Mouse (Mus musculus) hematopoietic stem cell, adult 5-6 weeks (primary cell): ENCODE data around the gene Grin2b. TPM values are rescaled to one million over a fixed set of nuclear protein-coding genes. Genes with fewer than 3 reads are reported as not detected.

Source experiments
- ATAC-seq, 2 experiments: fragments of 125-278 bp in 1 of 2; replicated peaks in 1 of 2; 2 replicates each; pipeline ENCODE4 v1.8.0; 2016 to 2017; ENCODE audit warnings: inconsistent platforms in 2 of 2, mild to moderate bottlenecking in 2 of 2, moderate number of reproducible peaks in 2 of 2, low read depth in 1 of 2, moderate TSS enrichment in 1 of 2; ENCODE audit not compliant: low FRiP score in 2 of 2, poor library complexity in 2 of 2, severe bottlenecking in 2 of 2, insufficient read depth in 1 of 2, low TSS enrichment in 1 of 2
- total RNA-seq: library from RNA; stranded (forward); fragments of 172-1452, 232-1000 nt; gene quantifications from 2 replicates; pipeline ENCODE4 v1.2.3, GENCODE M21; 2017

Gene Grin2b
- total RNA-seq, 1 experiment from 2014 or later: not detected

DNA sequence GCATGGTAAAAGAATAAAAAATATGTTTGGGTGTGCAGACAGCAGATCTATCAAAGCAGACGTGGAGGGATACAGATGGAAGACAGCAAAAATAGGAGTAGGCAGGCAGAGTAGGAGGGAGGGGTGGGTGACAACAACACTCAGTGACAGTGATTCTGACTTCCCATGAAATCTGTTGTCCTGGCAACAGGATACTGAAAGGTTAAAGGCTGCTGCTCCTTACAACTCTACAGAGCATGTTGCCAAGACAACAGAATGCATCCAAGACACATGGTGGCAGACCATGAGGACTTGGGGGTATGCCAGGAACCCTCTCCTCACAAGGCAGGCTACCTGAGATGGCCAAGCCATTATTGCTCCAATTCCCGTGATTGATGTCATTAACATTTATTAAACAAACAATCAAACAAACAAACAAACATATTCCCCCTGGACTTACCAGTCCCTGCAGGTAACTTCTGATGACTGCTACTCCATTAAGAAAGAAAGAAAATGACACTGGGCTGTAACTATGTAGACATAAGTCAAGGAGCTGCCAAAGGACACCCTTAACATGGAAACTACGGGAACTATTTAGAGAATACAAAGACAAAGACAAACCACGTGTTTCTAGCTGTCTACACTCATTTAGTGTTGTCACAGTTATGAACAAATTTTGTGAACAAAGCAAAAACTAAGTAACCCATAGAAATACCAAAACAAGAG is 143.9 kb downstream of the Grin2b start:
- ATAC-seq: no peak

DNA sequence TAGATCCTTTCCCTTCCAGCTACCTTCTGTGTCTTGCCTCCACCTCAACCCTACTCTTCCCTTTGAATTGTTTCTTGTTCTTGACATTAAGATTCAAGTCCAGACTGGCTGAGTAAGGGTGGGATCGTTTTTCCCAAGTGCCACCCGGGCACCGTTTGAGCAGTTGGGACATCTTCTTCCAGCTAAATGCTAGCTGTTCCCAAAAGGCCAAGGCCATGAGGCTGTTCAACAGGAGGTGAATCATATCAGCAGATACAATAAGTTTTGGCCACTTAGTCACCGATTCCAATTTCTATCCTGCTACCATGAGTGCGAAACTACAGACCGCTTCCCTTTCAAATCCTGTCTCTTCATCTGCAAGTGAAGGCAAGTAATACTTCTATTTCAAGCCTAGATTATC is 146.4 kb downstream of the Grin2b start:
- ATAC-seq: no peak

DNA sequence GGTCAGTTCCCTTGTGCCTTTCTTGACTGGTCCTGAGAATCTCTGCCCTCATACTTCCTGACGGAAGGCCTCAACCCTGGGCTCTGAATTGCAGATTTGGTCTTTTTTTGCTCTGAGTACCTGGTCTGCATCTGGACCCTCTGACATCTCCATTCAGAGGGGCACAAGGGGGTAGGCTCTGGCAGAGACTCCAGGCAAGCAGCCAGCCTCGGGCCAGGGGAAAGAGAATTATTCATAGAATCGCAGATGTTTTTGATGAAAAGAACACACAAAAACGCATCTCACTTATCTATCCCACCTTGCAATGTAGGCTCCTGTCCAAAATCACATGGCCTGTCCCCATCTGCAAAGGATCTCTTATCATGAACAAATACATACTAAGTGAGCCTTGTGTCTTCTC is 147.5 kb downstream of the Grin2b start:
- ATAC-seq: no peak

DNA sequence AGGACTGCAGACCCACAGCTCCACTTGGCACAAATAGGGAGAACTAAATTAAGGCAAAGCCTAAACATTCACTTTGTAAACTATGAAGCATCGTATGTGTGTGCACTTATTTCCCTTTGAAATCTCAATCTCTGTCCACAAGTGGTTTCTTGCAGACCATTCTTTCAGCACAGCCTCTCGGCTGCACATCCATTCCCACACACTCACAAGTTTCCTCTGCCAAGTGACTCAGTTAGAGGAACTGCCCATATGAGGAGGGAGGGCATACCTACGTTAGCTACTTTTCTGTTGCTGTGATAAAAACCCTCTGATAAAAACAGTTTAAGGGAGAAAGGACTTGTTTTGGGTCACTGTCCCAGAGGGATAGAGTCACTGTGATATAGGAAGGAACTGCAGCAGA is 152.9 kb downstream of the Grin2b start:
- peak in 1 of 2 experiments; percentile 46; a peak in 1 of 4 replicates for ATAC-seq

DNA sequence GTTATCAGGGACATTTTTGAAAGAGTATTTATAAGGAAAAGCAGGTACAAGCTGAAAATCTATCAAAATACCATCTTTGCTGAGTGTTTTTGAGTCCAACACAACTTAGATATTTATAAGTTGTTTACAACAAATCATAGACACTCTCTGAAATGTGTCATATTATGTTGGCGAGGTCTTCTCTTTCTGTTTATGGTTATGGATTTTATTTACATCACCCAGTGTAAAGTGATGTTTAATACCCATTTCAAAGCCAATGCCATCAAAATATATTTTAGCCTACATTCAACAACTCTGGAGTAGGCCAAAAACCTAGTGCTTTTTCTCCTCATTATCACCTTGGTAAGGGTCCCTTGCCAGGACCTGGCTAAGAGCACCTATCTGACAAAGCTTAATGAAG is 154.3 kb downstream of the Grin2b start:
- ATAC-seq: no peak

DNA sequence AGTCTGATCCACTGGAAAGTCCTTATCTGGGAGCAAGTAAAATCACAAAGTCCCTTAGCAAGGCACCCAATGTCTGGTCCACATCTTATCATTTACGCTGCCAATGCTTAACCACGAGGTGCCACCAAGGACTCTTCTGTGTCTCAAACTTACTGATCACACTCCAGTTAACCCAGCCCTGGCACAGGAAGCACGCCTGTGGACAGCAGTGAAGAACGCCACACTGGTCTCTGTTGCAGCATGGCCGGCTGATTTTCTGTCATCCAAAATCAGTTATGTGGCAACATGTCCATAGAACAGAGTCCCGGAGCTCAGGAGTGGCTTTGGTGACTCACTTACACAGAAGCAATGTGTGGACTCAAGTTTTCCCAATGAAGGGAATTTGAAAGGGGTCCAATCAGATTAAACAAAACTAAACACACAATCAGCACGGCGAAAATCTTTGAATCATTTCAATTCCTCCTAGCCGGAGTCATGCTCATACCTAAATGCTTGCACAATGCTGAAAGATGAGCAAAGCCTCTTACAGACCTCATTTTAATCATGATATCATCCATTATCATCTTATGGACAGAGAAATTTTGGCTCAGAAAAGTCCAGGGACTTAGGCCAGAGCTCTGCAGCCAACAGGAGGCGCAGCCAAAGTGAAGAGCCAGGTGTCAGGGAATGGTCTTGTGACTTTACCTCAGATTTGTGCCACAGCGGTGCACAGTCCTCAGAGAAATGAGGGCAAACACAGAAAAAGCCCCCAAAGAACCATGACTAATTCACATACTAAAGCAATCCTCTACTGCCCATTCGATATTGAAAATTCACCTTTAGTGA is 159.5 kb downstream of the Grin2b start:
- ATAC-seq: no peak

DNA sequence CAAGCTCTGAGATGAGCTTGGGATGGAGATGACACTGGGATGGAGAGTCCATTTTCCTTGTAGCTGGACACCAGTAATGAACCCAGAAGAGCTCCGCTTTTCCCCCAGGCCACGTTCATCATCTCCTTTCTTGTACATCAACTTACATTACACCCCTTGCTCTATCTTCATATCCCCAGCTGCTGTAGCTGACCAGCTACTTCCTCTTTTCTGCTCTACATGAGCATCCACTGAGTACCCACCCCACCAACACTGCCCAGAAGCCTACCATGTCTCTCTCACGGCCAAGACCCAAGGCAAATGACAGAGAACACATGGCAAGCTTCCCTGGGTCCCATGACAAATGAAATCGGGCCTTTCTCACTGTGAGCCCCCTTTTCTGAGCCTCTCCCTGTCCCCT is 161.8 kb downstream of the Grin2b start:
- ATAC-seq: peak; percentile 73 to 85

DNA sequence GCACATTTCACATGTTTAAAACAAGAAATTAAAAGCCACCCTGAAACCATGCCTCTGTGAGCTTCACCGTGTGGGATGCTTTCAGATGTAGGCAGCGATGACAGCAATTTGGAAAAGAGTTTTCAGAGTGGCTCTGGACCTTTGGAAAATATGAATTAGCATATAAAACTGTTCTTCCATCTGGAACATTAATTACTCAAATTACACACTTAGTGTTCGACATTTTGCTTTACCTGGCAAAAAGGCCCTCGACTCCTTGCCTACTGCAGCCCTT is 162.3 kb downstream of the Grin2b start:
- no peak for ATAC-seq

DNA sequence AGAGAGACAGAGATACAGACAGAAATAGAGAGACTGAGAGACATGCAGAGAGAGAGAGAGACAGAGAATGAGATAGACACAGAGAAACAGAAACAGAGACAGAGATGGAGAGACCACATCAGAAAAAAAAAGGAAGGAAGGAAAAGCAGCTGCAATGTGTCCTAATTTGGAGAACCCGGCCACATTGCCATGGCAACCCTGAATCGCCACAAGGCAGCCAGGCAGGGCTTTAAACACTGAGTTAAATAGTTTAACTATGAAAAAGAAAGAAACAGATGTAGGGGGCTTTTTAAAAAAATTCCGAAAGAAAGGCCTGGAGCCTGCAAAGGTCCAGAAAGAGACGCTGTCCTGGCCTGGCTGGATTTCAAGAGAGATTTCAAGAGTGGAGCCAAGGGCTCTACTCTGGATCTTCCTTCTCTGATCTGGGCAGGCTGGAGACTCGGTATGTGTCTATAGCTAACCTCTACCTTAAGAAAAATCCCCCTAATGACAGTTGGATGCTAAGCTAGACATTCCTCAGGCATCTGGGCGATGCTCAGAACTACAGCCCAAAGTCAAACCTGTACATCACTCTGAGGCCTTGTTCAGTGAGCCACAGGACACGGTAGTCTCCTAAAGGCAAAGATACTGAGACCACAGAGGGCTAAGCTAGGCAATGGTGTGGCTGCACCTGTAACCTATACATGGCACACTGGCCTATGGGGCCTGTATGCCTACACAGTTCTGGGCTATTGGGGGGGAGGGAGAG is 162.8 kb downstream of the Grin2b start:
- peak; percentile 65 to 77 for ATAC-seq

DNA sequence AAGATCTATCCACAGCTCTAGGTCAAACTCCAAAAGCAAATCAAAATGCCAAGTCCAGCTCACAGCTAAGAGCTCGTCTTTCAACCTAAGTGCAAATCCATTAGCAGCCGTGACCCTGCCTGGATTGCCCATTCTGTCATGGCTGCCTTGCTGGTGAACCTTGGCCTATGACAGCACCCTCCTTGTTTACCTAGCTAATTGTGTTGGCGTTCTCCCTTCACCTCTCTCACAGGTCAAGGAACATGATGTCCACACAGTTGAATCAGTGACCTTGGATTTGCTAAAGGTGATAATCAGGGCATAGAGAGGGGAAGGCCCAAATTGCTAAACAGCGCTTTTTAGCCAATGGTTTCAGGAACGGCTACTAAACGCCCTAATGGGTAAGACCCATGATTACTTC is 165.2 kb downstream of the Grin2b start:
- no peak for ATAC-seq

DNA sequence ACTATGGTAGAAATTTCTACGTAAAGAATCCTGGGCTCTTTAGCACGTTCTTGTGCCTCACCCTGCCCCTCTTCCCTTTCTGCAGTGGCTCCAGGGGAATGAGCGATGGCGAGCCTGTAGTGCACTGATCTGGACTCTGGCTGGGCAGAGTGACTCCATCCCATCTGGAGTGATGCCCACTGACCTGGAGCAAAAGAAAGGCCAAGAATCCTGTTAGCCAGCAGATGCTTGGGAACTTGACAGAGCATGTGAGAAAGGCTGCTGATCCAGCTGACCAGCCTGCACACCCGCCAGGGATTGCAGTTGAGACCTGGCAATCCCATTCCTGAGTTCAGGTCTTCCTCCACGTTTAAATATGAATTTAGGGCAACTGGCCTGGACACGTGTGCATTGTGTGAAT is 178.6 kb downstream of the Grin2b start:
- no peak for ATAC-seq

DNA sequence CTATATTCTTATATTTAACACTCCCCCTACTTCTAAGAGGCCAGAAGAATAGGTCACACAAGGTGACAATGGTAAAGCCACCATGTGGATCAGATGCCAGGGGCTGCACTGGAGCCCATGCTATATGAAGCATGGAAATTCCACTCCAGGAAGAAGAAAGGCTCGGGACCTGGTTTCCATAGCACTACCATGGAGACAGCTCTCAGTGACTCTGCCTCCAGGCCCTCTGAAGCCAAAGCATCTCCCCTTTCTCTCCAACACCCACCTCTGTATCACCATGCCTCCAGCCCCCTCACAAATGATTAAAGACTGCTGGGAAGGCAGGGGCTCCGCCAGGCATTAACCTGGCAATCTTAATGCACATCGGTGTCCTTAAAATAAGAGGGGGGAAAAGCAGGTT is 179.4 kb downstream of the Grin2b start:
- ATAC-seq: no peak

DNA sequence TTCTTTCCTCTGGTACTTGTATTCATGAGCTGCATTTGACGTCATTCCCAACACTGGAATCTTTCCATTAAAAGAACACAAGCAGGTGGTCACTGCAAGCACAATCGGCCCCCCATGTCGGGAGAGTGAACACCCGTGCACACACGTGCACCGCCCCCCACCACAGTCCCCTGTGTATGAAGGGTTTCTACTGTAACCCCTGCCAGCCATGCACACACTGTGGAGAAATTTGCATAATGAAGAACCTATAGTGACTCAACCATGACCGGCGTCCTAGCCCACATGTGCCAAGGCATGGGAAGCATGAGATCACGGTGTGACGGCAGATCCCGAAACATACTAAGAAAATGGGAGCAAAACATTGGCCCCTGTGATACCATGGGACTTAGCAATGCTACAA is 179.9 kb downstream of the Grin2b start:
- no peak for ATAC-seq

DNA sequence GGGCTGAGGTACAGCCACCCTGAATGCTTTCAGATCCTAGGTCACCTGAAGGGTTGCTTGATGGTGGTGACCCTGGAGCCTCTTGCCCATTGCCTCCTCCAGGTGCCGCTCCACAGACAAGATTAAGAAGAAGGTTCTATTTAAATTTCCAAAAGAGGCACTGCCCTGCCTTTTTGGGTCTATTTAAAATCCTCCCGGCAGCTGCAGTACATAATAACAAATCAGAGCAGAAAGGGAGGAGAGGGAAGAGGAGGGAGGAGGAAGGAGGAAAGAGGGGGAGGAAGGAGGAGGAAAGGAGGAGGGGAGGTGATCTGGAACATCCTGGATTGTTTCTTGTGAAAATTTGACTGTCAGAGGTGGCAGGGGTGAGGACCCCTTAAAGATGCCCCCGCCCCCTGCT is 197.2 kb downstream of the Grin2b start:
- ATAC-seq: no peak

DNA sequence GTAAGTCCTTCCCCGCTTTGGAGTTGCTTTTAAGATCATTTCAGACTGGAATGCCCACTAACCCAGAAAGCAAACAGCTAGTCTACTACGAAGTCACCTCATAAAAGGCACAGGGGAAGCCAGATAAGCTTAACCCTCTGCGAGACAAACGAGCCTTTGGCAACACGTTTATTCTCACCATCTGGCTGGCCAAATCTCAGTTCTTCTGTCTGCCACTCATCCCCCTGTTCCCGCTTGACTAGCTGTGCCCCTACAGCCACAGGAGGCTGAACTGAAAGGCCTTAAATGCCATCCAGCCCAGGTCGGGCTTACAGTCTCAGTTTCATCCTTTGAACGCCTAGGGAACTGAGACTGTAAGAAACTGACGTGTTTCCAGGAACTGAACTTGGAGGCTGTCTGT is 200.8 kb downstream of the Grin2b start:
- no peak for ATAC-seq

DNA sequence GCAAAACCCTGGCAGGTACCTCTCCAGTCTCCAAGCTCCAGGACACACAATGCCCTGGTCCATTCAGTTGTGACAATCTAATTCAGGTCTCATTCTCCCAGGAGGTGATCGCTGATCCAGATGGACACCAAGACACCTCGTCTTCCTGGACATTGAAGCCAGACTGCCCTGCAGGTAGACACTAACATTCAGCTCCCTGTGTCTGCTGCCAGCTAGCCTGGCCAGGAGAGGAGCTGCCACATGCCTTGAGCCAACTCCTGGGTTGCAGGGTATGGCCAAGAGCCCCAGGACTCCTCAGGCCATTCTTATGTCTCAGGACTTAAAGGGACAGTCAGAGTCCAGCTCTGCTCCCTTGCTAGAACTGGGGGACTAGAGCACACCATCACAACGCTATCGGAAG is 201.8 kb downstream of the Grin2b start:
- ATAC-seq: no peak

DNA sequence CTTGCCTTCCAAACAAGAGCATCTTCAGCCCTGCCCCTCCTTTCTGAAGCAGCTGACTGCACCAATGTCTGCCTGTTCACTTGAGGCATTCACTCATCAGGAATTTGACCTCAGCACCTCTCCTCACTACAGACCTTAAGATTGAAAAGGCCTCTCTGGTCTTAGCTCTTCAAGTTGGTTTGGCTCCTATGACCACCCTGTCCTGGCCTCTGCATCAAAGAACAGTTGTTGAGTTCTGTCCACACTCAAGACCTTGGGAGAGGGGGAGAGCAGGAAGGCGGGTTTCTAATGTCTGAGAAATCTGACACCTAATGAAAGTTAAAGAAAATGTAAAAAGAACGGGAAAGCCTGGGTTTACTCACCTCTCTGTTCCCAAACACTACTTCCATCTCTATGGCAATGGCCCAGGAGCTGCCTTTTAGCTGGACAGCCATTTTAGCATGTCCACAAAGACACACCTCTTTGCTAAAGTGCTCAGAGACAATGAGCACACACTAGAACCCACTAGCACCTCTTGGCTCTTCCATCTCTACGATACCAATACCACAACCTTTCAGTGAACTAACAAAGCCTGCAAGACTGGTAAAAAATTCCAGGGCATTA is 202.5 kb downstream of the Grin2b start:
- ATAC-seq: no peak

DNA sequence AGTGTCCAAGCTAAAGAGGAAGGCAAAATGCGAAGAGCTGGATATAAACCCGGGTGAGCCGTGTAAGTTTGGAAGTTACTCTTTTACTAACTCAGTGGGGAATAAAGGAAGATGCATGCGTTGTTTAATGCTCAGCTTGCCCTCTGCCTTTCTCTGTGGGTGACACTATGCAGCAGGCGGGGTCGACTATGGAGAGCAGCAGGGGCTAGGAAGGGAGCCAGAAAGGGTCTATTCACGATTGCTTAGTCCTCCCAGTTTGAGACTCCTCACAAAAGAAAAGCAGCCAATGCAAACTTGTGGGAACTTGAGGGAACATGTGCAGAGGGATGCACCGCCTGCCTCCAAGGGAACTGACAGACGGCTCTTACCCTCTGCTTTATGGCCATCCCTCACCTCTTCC is 211.5 kb downstream of the Grin2b start:
- no peak for ATAC-seq
